Mouse (Mus musculus): ENCODE data around the gene F10. TPM values are rescaled to one million over a fixed set of nuclear protein-coding genes. Genes with fewer than 3 reads are reported as not detected.

Gene F10
- total and polyA plus RNA-seq, 2 experiments from 2014 or later = 0.21 TPM; not detected in 1

DNA sequence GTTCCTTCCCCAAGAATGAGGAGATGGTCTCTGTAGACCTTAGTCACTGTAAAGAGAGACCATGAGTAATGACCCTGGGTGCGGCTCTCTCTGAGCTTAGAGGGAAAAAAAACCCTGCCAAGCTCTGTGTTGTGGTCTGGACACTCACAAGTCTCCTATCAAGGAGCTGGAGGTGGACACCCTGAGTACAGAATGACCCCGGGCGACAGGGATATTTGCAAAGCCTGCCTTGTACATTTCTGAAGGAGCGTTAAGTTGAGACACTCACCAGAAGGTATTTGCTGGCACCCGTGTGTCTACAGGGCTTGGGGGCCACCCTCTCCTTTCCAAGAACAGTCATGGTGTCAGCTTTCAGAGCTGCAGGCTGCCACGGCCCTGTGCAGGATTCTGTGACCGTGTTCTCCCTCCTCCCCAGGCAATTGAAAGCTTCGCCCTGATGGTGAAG, 40.3 kb upstream of the F10 start:
- ATAC-seq (ENCODE audit: low FRiP score) = no peak
- Histone ChIP-seq H3K4me2 (ENCODE audit: low read depth, low read length, poor library complexity, severe bottlenecking) (no peak overlapping the region), H3K36me3 (ENCODE audit: insufficient read depth, low read length) (peaks cover 69% of the 10 kb centered on the region), H3K9me3 (ENCODE audit: low read length) (no peaks in the 10 kb centered on the region), H3K27me3 (ENCODE audit: insufficient read depth, low read length) (no peaks in the 10 kb centered on the region), H3K27ac (ENCODE audit: low read depth, low read length) (no peak overlapping the region), H3K4me3 (ENCODE audit: low read depth, low read length) (no peak overlapping the region), H3K9ac (replicated peaks; ENCODE audit: low read length, poor library complexity, severe bottlenecking) (no peak overlapping the region), H3K4me1 (ENCODE audit: insufficient read depth, low read length) (no peaks in the 10 kb centered on the region)
- no peak for DNase-seq (ENCODE audit: low spot score)
- 83% methylated on average over 8 of the region's 8 CpGs for WGBS
- TF ChIP-seq CTCF (IDR thresholded peaks at IDR 0.05) = no peak

DNA sequence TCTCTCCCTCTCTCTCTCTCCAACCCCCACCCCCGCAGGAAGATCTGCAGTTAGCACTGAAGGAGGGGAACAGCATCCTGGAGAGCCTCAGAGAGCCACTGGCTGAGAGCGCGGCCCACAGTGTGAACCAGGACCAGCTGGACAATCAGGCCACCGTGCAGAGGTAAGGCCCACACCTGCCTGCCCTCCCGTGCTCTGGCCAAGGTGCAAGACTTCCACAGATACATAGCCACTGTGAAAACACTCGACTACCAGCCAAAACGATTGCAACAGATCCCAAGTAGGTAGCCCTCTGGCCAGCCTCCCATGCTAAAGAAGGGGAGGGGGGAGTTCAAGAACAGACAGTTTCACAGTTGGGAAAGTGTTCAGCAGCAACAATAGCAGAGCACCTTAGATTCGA, 38.8 kb upstream of the F10 start:
- Histone ChIP-seq H3K27me3 (ENCODE audit: insufficient read depth, low read length) (no peaks in the 10 kb centered on the region), H3K4me1 (ENCODE audit: insufficient read depth, low read length) (no peaks in the 10 kb centered on the region), H3K36me3 (ENCODE audit: insufficient read depth, low read length) (peaks cover 80% of the 10 kb centered on the region), H3K27ac (ENCODE audit: low read depth, low read length) (no peak overlapping the region), H3K4me2 (ENCODE audit: low read depth, low read length, poor library complexity, severe bottlenecking) (no peak overlapping the region), H3K9ac (replicated peaks; ENCODE audit: low read length, poor library complexity, severe bottlenecking) (no peak overlapping the region), H3K9me3 (ENCODE audit: low read length) (no peaks in the 10 kb centered on the region), H3K4me3 (ENCODE audit: low read depth, low read length) (no peak overlapping the region)
- no peak for DNase-seq (ENCODE audit: low spot score)
- 89% methylated on average over 7 of the region's 8 CpGs for WGBS
- TF ChIP-seq CTCF (IDR thresholded peaks at IDR 0.05) = no peak
- no peak for ATAC-seq (ENCODE audit: low FRiP score)

DNA sequence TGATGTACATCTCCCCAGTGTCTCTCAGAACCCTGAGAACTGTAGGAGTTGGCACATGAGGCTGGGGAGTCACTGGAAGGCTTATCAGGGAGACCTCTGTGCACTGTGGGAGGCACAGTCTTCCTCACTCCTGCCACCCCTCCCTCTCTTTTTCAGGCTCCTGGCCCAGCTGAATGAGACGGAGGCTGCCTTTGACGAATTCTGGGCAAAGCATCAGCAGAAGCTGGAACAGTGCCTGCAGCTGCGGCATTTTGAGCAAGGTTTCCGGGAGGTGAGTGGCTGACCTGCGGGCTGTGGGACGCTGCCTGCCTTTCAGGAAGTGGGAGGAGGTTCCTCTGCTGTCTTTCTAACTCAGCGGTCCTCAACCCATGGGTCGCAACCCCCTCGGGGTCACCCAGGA, 37.3 kb upstream of the F10 start:
- DNase-seq (ENCODE audit: low spot score) = peak; percentile 9

GRCm38 (mm10) chr8:13007458-13007857, 29.6 kb upstream of the F10 start:
- TF ChIP-seq CTCF (IDR thresholded peaks at IDR 0.05) = no peak
- no peaks in the 10 kb centered on the region for H3K27me3 ChIP-seq (ENCODE audit: insufficient read depth, low read length)
- peaks cover 95% of the 10 kb centered on the region for H3K36me3 ChIP-seq (ENCODE audit: insufficient read depth, low read length)
- H3K4me1 ChIP-seq (ENCODE audit: insufficient read depth, low read length) = no peaks in the 10 kb centered on the region
- DNase-seq (ENCODE audit: low spot score) (no peak), ATAC-seq (ENCODE audit: low FRiP score) (no peak)
- 84% methylated on average over 4 of the region's 4 CpGs for WGBS
- no peak overlapping the region for H3K4me2 ChIP-seq (ENCODE audit: low read depth, low read length, poor library complexity, severe bottlenecking)
- no peak overlapping the region for H3K27ac ChIP-seq (ENCODE audit: low read depth, low read length)
- no peak overlapping the region for H3K4me3 ChIP-seq (ENCODE audit: low read depth, low read length)
- H3K9me3 ChIP-seq (ENCODE audit: low read length) = no peaks in the 10 kb centered on the region
- H3K9ac ChIP-seq (replicated peaks; ENCODE audit: low read length, poor library complexity, severe bottlenecking) = no peak overlapping the region

More for the DNA sequence above, 37.3 kb upstream of the F10 start:
- TF ChIP-seq CTCF (IDR thresholded peaks at IDR 0.05) = no peak
- Histone ChIP-seq H3K27ac (ENCODE audit: low read depth, low read length) (no peak overlapping the region), H3K27me3 (ENCODE audit: insufficient read depth, low read length) (no peaks in the 10 kb centered on the region), H3K4me1 (ENCODE audit: insufficient read depth, low read length) (no peaks in the 10 kb centered on the region), H3K9ac (replicated peaks; ENCODE audit: low read length, poor library complexity, severe bottlenecking) (no peak overlapping the region), H3K9me3 (ENCODE audit: low read length) (no peaks in the 10 kb centered on the region), H3K36me3 (ENCODE audit: insufficient read depth, low read length) (peaks cover 88% of the 10 kb centered on the region), H3K4me3 (ENCODE audit: low read depth, low read length) (no peak overlapping the region), H3K4me2 (ENCODE audit: low read depth, low read length, poor library complexity, severe bottlenecking) (no peak overlapping the region)
- 84% methylated on average over 9 of the region's 9 CpGs for WGBS
- ATAC-seq (ENCODE audit: low FRiP score) = no peak

DNA sequence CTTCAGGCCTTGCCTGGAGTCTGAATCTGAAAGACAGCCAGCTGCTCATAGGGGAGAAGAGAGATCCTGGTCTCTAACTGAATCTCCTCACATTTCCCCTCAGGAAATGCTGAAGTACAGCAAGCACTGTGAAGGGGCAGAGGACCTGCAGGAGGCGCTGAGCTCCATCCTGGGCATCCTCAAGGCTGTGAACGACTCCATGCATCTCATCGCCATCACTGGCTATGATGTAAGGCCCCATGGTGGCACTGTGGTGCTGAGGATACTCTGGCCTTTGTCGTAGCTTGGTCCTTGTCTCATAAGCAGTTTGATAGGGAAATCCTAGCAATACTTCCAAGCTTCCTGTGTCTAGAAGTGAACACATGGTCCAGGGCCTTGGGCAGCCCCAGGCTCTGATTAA, 26.8 kb upstream of the F10 start:
- ATAC-seq (ENCODE audit: low FRiP score) = no peak
- H3K4me3 ChIP-seq (ENCODE audit: low read depth, low read length) = no peak overlapping the region
- no peak for DNase-seq (ENCODE audit: low spot score)
- peaks cover 93% of the 10 kb centered on the region for H3K36me3 ChIP-seq (ENCODE audit: insufficient read depth, low read length)
- no peak overlapping the region for H3K4me2 ChIP-seq (ENCODE audit: low read depth, low read length, poor library complexity, severe bottlenecking)
- no peaks in the 10 kb centered on the region for H3K27me3 ChIP-seq (ENCODE audit: insufficient read depth, low read length)
- 65% methylated on average over 4 of the region's 4 CpGs for WGBS
- no peaks in the 10 kb centered on the region for H3K4me1 ChIP-seq (ENCODE audit: insufficient read depth, low read length)
- H3K9me3 ChIP-seq (ENCODE audit: low read length) = no peaks in the 10 kb centered on the region
- TF ChIP-seq CTCF (IDR thresholded peaks at IDR 0.05) = peak; percentile 14; the same call in 1 of the 2 replicates
- H3K9ac ChIP-seq (replicated peaks; ENCODE audit: low read length, poor library complexity, severe bottlenecking) = no peak overlapping the region
- H3K27ac ChIP-seq (ENCODE audit: low read depth, low read length) = no peak overlapping the region

DNA sequence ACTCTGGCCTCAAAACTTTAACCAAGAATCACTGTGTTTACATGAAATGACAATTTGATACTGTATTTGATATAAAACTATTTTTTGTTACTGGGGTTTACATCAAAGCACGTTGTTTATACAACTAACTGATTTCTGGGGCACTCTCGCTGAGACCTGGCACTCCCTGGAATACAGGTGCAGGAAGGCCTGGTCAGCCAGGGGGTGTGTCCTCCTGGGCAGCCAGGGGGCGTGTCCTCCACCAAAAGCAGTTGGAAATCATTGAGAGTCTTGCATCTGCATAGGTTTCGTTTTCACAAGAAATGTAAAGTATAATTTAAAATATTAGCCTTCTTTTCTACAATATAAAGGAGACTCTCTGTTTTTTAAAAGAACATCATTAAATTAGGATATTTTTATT, 17.5 kb upstream of the F10 start:
- H3K9ac ChIP-seq (replicated peaks; ENCODE audit: low read length, poor library complexity, severe bottlenecking) = no peak overlapping the region
- no peak overlapping the region for H3K27ac ChIP-seq (ENCODE audit: low read depth, low read length)
- no peak overlapping the region for H3K4me3 ChIP-seq (ENCODE audit: low read depth, low read length)
- no peaks in the 10 kb centered on the region for H3K4me1 ChIP-seq (ENCODE audit: insufficient read depth, low read length)
- peaks cover 58% of the 10 kb centered on the region for H3K36me3 ChIP-seq (ENCODE audit: insufficient read depth, low read length)
- TF ChIP-seq CTCF (IDR thresholded peaks at IDR 0.05) = no peak
- DNase-seq (ENCODE audit: low spot score) (no peak), ATAC-seq (ENCODE audit: low FRiP score) (no peak)
- no peaks in the 10 kb centered on the region for H3K9me3 ChIP-seq (ENCODE audit: low read length)
- 70% methylated on average over 4 of the region's 4 CpGs for WGBS
- no peaks in the 10 kb centered on the region for H3K27me3 ChIP-seq (ENCODE audit: insufficient read depth, low read length)
- H3K4me2 ChIP-seq (ENCODE audit: low read depth, low read length, poor library complexity, severe bottlenecking) = no peak overlapping the region
